ENCODE assay signal across 10 mouse cellular contexts in the genomic region with DNA sequence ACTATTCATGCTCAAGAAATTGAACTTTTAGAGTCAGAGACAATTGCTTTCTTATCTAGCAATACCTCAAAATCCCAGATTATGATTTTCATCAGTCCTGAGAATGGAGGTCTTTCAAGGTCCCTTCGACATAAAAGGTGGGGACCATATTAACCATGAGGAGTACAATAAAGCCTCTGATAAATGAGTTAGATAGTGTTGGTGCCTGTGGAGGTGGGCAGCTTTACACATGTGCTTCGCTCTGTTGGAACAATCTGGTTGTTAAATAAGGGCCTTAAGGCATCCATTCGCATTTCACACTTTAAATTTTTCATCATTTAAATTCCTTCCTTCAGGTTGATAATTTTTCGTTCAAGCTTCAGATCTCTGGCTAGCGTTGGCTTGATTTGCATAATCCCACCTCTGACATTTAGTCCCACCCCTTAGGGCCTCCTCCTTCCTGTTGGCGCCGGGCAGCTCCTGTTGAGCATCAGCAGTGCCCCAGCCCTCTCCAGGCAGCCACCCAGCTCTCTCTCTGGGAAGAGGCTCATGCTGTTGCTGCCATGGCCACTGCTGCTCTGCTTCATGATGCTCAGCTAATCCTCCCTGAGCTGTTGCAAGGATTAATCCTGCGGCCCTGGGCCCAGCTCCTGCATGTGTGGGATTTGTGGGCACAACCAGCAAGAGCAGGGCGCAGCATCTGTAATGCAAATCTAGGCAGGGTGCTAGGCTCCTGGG. TPM values are rescaled to one million over a fixed set of nuclear protein-coding genes. Genes with fewer than 3 reads are reported as not detected.
A peak's percentile ranks its signal among the peaks of the same experiment; 100 is the strongest.
DNase-seq lines count a peak whose midpoint lies in the region; ATAC-seq lines count a peak whose summit lies in the region.
"Had no signal": no experiment of that assay in that cellular context is flagged by ENCODE, and none has a peak within 500 bp of the region (broad histone marks: within the 10 kb centered on the region; RNA-seq: fewer than 3 reads in every experiment).

No protein-coding gene starts in this region.

- WGBS in heart, embryonic 11.5 days (ENCODE audit: insufficient replicate concordance): 18% methylated on average over 9 of the region's 9 CpGs
- 24% methylated on average over 9 of the region's 9 CpGs for WGBS in hindbrain, embryonic 13.5 days
- 12% methylated on average over 9 of the region's 9 CpGs for WGBS in midbrain, embryonic 16.5 days

- no peaks in the 10 kb centered on the region for H3K36me3 ChIP-seq in heart, embryonic 11.5 days (ENCODE audit: control insufficient read depth, insufficient read depth, low read length)
- no peaks in the 10 kb centered on the region for H3K36me3 ChIP-seq in hindbrain, embryonic 13.5 days
- no peaks in the 10 kb centered on the region for H3K36me3 ChIP-seq in midbrain, embryonic 16.5 days (ENCODE audit: control insufficient read depth, insufficient read depth, low read length)

- no peak for ATAC-seq in heart, embryonic 11.5 days (replicated peaks; ENCODE audit: insufficient number of reproducible peaks, low FRiP score, low TSS enrichment)
- ATAC-seq in hindbrain, embryonic 13.5 days (ENCODE audit: low FRiP score): 0 out of 2 replicates have a peak, but pooled peaks have one; percentile 52
- peak; percentile 90 for ATAC-seq in midbrain, embryonic 16.5 days
- no peak for ATAC-seq in megakaryocyte, adult 5-6 weeks (ENCODE audit: poor library complexity, severe bottlenecking)

- H3K27ac ChIP-seq in heart, embryonic 11.5 days (ENCODE audit: low read depth, low read length): no peak overlapping the region
- H3K27ac ChIP-seq in hindbrain, embryonic 13.5 days: peak overlapping the region; percentile 42; the same call in 1 of the 2 replicates
- peak overlapping the region; percentile 51 for H3K27ac ChIP-seq in midbrain, embryonic 16.5 days (ENCODE audit: low read length)
- H3K27ac ChIP-seq: kidney, postnatal 0 days; macrophage had no signal

- H3K4me1 ChIP-seq in heart, embryonic 11.5 days (ENCODE audit: control insufficient read depth, insufficient read depth, low read length): no peaks in the 10 kb centered on the region
- H3K4me1 ChIP-seq in hindbrain, embryonic 13.5 days (replicated peaks): peaks cover 20% of the 10 kb centered on the region
- peaks cover 14% of the 10 kb centered on the region for H3K4me1 ChIP-seq in midbrain, embryonic 16.5 days (ENCODE audit: control insufficient read depth, insufficient read depth, low read length)

- no peak overlapping the region for H3K4me2 ChIP-seq in heart, embryonic 11.5 days
- H3K4me2 ChIP-seq in hindbrain, embryonic 13.5 days: 0 out of 2 replicates have a peak overlapping the region, but pooled peaks have one; percentile 0
- peak overlapping the region; percentile 8; the same call in 1 of the 2 replicates for H3K4me2 ChIP-seq in midbrain, embryonic 16.5 days (ENCODE audit: low read length)

- no peaks in the 10 kb centered on the region for H3K9me3 ChIP-seq in heart, embryonic 11.5 days (replicated peaks; ENCODE audit: control insufficient read depth, low read length)
- no peaks in the 10 kb centered on the region for H3K9me3 ChIP-seq in hindbrain, embryonic 13.5 days
- H3K9me3 ChIP-seq in midbrain, embryonic 16.5 days (replicated peaks; ENCODE audit: control insufficient read depth, low read length, poor library complexity, severe bottlenecking): no peaks in the 10 kb centered on the region

- 0 out of 2 replicates have a peak, but pooled peaks cover 2% of the 10 kb centered on the region for H3K27me3 ChIP-seq in heart, embryonic 11.5 days (ENCODE audit: control insufficient read depth, insufficient read depth, low read length)
- H3K27me3 ChIP-seq in hindbrain, embryonic 13.5 days: no peaks in the 10 kb centered on the region
- H3K27me3 ChIP-seq in midbrain, embryonic 16.5 days (ENCODE audit: control insufficient read depth, insufficient read depth, low read depth, low read length): no peaks in the 10 kb centered on the region

- intact Hi-C loops in gastrocnemius, postnatal 14 days (cut with DNase I; ENCODE audit: low total_unique reads): no loop called here

- H3K9ac ChIP-seq in heart, embryonic 11.5 days (ENCODE audit: low read depth, low read length): no peak overlapping the region
- peak overlapping the region; percentile 21; the same call in 1 of the 2 replicates for H3K9ac ChIP-seq in hindbrain, embryonic 13.5 days
- no peak overlapping the region for H3K9ac ChIP-seq in midbrain, embryonic 16.5 days (ENCODE audit: low read depth, low read length)

- H3K4me3 ChIP-seq in heart, embryonic 11.5 days (ENCODE audit: low read depth, low read length): no peak overlapping the region
- no peak overlapping the region for H3K4me3 ChIP-seq in hindbrain, embryonic 13.5 days
- no peak overlapping the region for H3K4me3 ChIP-seq in midbrain, embryonic 16.5 days (ENCODE audit: low read depth, low read length)

- DNase-seq in heart, adult 11 months: peak; percentile 62
- DNase-seq in embryo, embryonic 10 days (ENCODE audit: low spot score): peak; percentile 68
- no peak for DNase-seq in gastrocnemius, postnatal 14 days
- DNase-seq in gastrocnemius, adult 8-10 months (ENCODE audit: low spot score in 2 of 2): no peak

RNA-seq across cellular contexts. Expression of gene Iqsec3, which starts 25.5 kb away (rescaled TPM):
- 0.04 TPM in 1 of 2 replicates, not detected in the other for polyA plus RNA-seq in heart, embryonic 11.5 days (2014; fragmentation: Nextera tagmentation; extraction: Ambion mirVana)
- polyA plus RNA-seq in hindbrain, embryonic 13.5 days (2015; fragmentation: Nextera tagmentation; extraction: Ambion mirVana): 11.8 and 12.0 TPM in 2 replicates
- 10.2 and 11.0 TPM in 2 replicates for polyA plus RNA-seq in midbrain, embryonic 16.5 days (2015; fragmentation: Nextera tagmentation; extraction: Ambion mirVana)
- not detected in 2 replicates for total RNA-seq in megakaryocyte, adult 5-6 weeks (2015)
- total RNA-seq in megakaryocyte, adult 5-6 weeks (2017): not detected in 2 replicates
- total RNA-seq in gastrocnemius, postnatal 14 days (2021): 1 to 10 TPM; 1.9 to 2.5 TPM
- total RNA-seq in gastrocnemius, adult 8-10 months (2022): under 1 TPM; 0.24 to 0.65 (median 0.33) TPM
- polyA plus RNA-seq: macrophage had no signal

Comparison
In these comparisons a context has a peak if more than half of its experiments do, and no peak if none do; other contexts are left out.
1. DNase-seq: peak in heart, adult 11 months (single experiment) and embryo, embryonic 10 days (single experiment); none in gastrocnemius, postnatal 14 days (single experiment) and gastrocnemius, adult 8-10 months (0 of 2).
2. ATAC-seq: peak in hindbrain, embryonic 13.5 days (single experiment) and midbrain, embryonic 16.5 days (single experiment); none in heart, embryonic 11.5 days (single experiment) and megakaryocyte, adult 5-6 weeks (single experiment).